Mouse (Mus musculus): ENCODE measurements at regions not wholly inside any gene's neighbourhood (a gene's known extent, or its start where the extent isn't known, plus 50 kb on each side); places are given as distances from the start of the nearest gene placed in this dataset.

GRCm38 (mm10) chr3:149342511-149342910 is 352.2 kb upstream of the Adgrl2 start:
- no peak for ATAC-seq (ENCODE audit: low FRiP score, low read depth)
- Histone ChIP-seq H3K9me3 (no peaks in the 10 kb centered on the region), H3K4me3 (no peak overlapping the region), H3K4me2 (replicated peaks) (no peak overlapping the region), H3K27ac (no peak overlapping the region), H3K36me3 (no peaks in the 10 kb centered on the region), H3K9ac (no peak overlapping the region), H3K27me3 (no peaks in the 10 kb centered on the region), H3K4me1 (peaks cover 23% of the 10 kb centered on the region)
- 84% methylated on average over 6 of the region's 6 CpGs for WGBS

DNA sequence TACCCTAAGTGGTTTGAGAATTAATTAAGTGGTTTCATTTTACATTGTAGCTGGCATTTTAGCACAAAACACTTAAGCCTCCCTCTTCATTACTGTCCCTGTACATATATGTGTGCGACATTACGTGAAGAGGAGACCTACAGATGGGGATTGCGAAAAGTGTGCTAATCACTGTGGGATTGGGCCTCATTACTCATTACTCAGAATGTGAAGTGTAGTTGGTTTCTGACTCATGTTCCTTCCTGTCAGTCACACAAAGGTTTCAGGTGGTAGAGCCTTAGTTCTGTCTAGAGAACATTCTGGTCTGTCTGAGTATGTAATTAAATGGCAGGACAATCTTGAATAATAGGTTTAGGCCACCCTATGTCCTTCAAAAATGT is 349.0 kb upstream of the Adgrl2 start:
- Histone ChIP-seq H3K27me3 (0 out of 2 replicates have a peak, but pooled peaks cover 7% of the 10 kb centered on the region), H3K36me3 (no peaks in the 10 kb centered on the region), H3K4me3 (no peak overlapping the region), H3K4me1 (peaks cover 5% of the 10 kb centered on the region), H3K4me2 (replicated peaks) (no peak overlapping the region), H3K27ac (no peak overlapping the region), H3K9ac (no peak overlapping the region), H3K9me3 (no peaks in the 10 kb centered on the region)
- no peak for ATAC-seq (ENCODE audit: low FRiP score, low read depth)
- 65% methylated on average over 3 of the region's 3 CpGs for WGBS

- no peak overlapping the region for H3K4me2 ChIP-seq (replicated peaks)
- no peaks in the 10 kb centered on the region for H3K4me1 ChIP-seq
- H3K36me3 ChIP-seq = no peaks in the 10 kb centered on the region
- H3K27me3 ChIP-seq = 0 out of 2 replicates have a peak, but pooled peaks cover 7% of the 10 kb centered on the region
- H3K9ac ChIP-seq = no peak overlapping the region
- no peak for ATAC-seq (ENCODE audit: low FRiP score, low read depth)
- no peak overlapping the region for H3K27ac ChIP-seq
- no peaks in the 10 kb centered on the region for H3K9me3 ChIP-seq
- 53% methylated on average over 7 of the region's 7 CpGs for WGBS
- no peak overlapping the region for H3K4me3 ChIP-seq
Measured at GRCm38 (mm10) chr3:149338684-149339373, 348.5 kb upstream of the Adgrl2 start.

GRCm38 (mm10) chr3:149335259-149335658 is 344.9 kb upstream of the Adgrl2 start:
- no peaks in the 10 kb centered on the region for H3K9me3 ChIP-seq
- peaks cover 16% of the 10 kb centered on the region; the same call in 1 of the 2 replicates for H3K27me3 ChIP-seq
- H3K4me3 ChIP-seq = no peak overlapping the region
- H3K9ac ChIP-seq = no peak overlapping the region
- H3K36me3 ChIP-seq = no peaks in the 10 kb centered on the region
- H3K27ac ChIP-seq = no peak overlapping the region
- H3K4me2 ChIP-seq (replicated peaks) = no peak overlapping the region
- WGBS = 80% methylated on average over 6 of the region's 6 CpGs
- H3K4me1 ChIP-seq = 0 out of 2 replicates have a peak, but pooled peaks cover 9% of the 10 kb centered on the region
- no peak for ATAC-seq (ENCODE audit: low FRiP score, low read depth)

DNA sequence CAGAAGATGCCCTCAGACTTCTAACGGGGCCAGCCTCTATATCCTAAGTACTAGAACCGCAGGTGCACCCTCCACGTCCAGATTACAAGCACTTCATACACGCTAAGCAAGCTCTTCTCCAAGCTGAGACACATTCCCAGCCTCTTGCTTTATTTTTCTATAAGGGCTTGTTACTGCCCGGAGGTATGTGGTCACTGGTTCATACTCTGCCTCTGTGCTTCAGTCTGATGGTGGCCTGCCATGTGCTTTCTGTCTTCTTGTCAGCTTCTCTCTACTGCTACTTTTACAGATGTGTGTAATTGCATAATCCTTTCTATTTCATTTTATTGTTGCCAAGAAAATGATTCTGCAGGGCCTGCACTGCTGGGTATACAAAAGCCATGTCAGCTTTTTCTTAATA is 343.3 kb upstream of the Adgrl2 start:
- WGBS = 69% methylated on average over 5 of the region's 5 CpGs
- H3K9ac ChIP-seq = no peak overlapping the region
- ATAC-seq (ENCODE audit: low FRiP score, low read depth) = no peak
- no peak overlapping the region for H3K4me3 ChIP-seq
- H3K27me3 ChIP-seq = peaks cover 16% of the 10 kb centered on the region; the same call in 1 of the 2 replicates
- 0 out of 2 replicates have a peak, but pooled peaks cover 9% of the 10 kb centered on the region for H3K4me1 ChIP-seq
- H3K4me2 ChIP-seq (replicated peaks) = no peak overlapping the region
- H3K9me3 ChIP-seq = no peaks in the 10 kb centered on the region
- H3K36me3 ChIP-seq = no peaks in the 10 kb centered on the region
- H3K27ac ChIP-seq = no peak overlapping the region

- Histone ChIP-seq H3K4me2 (replicated peaks) (no peak overlapping the region), H3K27me3 (peaks cover 16% of the 10 kb centered on the region; the same call in 1 of the 2 replicates), H3K9ac (no peak overlapping the region), H3K9me3 (no peaks in the 10 kb centered on the region), H3K4me3 (no peak overlapping the region), H3K36me3 (no peaks in the 10 kb centered on the region), H3K27ac (no peak overlapping the region), H3K4me1 (0 out of 2 replicates have a peak, but pooled peaks cover 9% of the 10 kb centered on the region)
- 48% methylated on average over 10 of the region's 10 CpGs for WGBS
- no peak for ATAC-seq (ENCODE audit: low FRiP score, low read depth)
Measured at GRCm38 (mm10) chr3:149333131-149333530, 342.8 kb upstream of the Adgrl2 start.

DNA sequence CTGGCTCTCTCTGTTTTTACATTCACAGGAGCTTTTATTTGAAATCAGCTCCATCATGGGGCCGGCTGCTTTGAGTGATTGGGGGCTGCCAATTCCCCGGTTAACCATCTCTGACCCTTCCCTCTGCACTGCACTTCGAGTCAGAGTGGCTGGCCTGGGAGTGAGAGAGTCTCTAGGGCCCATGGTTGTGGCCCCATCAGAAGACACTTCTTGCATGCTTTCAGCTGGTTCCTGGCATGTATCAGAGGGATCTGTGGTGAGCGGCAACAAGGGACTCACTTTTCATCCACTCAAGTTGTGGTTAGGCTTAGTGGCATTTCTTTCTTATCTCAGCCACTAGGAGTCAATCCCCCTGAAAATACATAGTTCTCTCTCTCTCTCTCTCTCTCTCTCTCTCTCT is 341.8 kb upstream of the Adgrl2 start:
- peaks cover 16% of the 10 kb centered on the region; the same call in 1 of the 2 replicates for H3K27me3 ChIP-seq
- no peaks in the 10 kb centered on the region for H3K36me3 ChIP-seq
- WGBS = 29% methylated on average over 4 of the region's 4 CpGs
- no peak overlapping the region for H3K27ac ChIP-seq
- no peak for ATAC-seq (ENCODE audit: low FRiP score, low read depth)
- H3K9me3 ChIP-seq = no peaks in the 10 kb centered on the region
- H3K9ac ChIP-seq = no peak overlapping the region
- H3K4me3 ChIP-seq = no peak overlapping the region
- 0 out of 2 replicates have a peak, but pooled peaks cover 9% of the 10 kb centered on the region for H3K4me1 ChIP-seq
- no peak overlapping the region for H3K4me2 ChIP-seq (replicated peaks)

DNA sequence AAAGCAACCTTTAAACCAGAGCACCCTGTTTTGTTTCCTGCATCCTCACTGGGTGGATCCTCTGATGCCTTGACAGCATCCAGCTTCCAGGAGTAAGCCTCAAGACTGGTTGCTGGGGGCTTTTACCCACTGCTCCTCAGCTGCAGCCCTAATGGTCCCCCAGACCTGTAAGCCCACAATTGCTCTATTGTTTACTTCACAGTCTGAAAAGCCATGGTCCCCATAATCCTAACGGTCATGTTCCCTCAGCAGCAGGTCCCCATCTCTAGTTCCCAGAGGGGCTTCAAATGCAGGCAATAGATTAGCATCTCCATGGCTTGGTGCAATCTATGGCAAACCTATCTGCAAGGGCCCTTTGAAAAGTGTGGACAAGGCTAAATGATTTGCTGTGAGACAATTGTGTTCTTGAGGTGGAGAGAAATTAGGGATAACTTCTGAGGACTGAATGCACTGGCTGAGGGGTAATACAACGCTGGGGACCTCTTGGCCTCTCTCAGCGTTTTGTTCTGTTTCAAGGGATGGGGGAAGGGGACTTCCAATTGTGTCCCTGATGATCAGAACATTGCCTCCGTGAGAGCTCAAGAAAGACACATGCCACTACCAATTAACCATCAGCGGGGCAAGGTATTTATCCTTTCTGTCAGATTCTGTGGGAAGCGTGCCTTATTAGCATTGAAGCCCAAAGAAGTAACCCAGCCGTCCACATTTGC is 341.1 kb upstream of the Adgrl2 start:
- H3K9ac ChIP-seq = no peak overlapping the region
- H3K27me3 ChIP-seq = peaks cover 16% of the 10 kb centered on the region; the same call in 1 of the 2 replicates
- no peaks in the 10 kb centered on the region for H3K36me3 ChIP-seq
- 46% methylated on average over 7 of the region's 7 CpGs for WGBS
- no peak overlapping the region for H3K4me2 ChIP-seq (replicated peaks)
- H3K4me1 ChIP-seq = 0 out of 2 replicates have a peak, but pooled peaks cover 9% of the 10 kb centered on the region
- H3K27ac ChIP-seq = no peak overlapping the region
- H3K4me3 ChIP-seq = no peak overlapping the region
- H3K9me3 ChIP-seq = no peaks in the 10 kb centered on the region
- ATAC-seq (ENCODE audit: low FRiP score, low read depth) = no peak

GRCm38 (mm10) chr3:149330716-149331115 is 340.4 kb upstream of the Adgrl2 start:
- Histone ChIP-seq H3K4me3 (no peak overlapping the region), H3K4me1 (0 out of 2 replicates have a peak, but pooled peaks cover 9% of the 10 kb centered on the region), H3K36me3 (no peaks in the 10 kb centered on the region), H3K27me3 (peaks cover 13% of the 10 kb centered on the region; the same call in 1 of the 2 replicates), H3K9ac (no peak overlapping the region), H3K4me2 (replicated peaks) (no peak overlapping the region), H3K9me3 (no peaks in the 10 kb centered on the region), H3K27ac (no peak overlapping the region)
- no peak for ATAC-seq (ENCODE audit: low FRiP score, low read depth)
- 83% methylated on average over 10 of the region's 10 CpGs for WGBS

- H3K4me1 ChIP-seq = 0 out of 2 replicates have a peak, but pooled peaks cover 9% of the 10 kb centered on the region
- WGBS = 92% methylated on average over 10 of the region's 10 CpGs
- H3K27ac ChIP-seq = no peak overlapping the region
- H3K4me2 ChIP-seq (replicated peaks) = no peak overlapping the region
- no peaks in the 10 kb centered on the region for H3K36me3 ChIP-seq
- no peak overlapping the region for H3K9ac ChIP-seq
- ATAC-seq (ENCODE audit: low FRiP score, low read depth) = no peak
- no peaks in the 10 kb centered on the region for H3K9me3 ChIP-seq
- no peak overlapping the region for H3K4me3 ChIP-seq
- peaks cover 12% of the 10 kb centered on the region; the same call in 1 of the 2 replicates for H3K27me3 ChIP-seq
Measured at GRCm38 (mm10) chr3:149330041-149330440, 339.7 kb upstream of the Adgrl2 start.

GRCm38 (mm10) chr3:149329615-149330014 is 339.3 kb upstream of the Adgrl2 start:
- Histone ChIP-seq H3K9ac (no peak overlapping the region), H3K9me3 (no peaks in the 10 kb centered on the region), H3K36me3 (no peaks in the 10 kb centered on the region), H3K4me1 (0 out of 2 replicates have a peak, but pooled peaks cover 9% of the 10 kb centered on the region), H3K4me2 (replicated peaks) (no peak overlapping the region), H3K27ac (no peak overlapping the region), H3K4me3 (no peak overlapping the region), H3K27me3 (peaks cover 8% of the 10 kb centered on the region; the same call in 1 of the 2 replicates)
- 86% methylated on average over 6 of the region's 6 CpGs for WGBS
- no peak for ATAC-seq (ENCODE audit: low FRiP score, low read depth)

DNA sequence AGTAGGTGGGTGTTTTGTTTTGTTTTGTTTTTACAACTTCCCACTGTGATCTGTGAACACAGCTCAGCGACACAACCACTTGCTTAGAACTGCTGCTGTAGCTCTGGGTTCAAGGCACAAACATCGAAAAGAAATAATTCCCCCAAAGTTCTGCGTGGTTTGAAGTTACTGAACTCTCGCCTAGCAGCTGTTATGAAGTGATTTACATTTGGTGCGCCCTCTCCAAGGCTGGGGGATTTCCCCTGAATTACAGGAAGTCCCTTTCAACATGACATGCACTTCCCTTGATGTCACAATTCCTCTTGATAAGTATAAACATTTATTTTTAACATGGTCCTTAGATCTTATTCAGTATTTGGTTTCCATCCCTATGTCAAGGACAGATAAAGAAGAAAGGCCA is 336.3 kb upstream of the Adgrl2 start:
- WGBS = 55% methylated on average over 5 of the region's 5 CpGs
- H3K4me1 ChIP-seq = no peaks in the 10 kb centered on the region
- H3K27ac ChIP-seq = no peak overlapping the region
- no peaks in the 10 kb centered on the region for H3K36me3 ChIP-seq
- no peak overlapping the region for H3K4me3 ChIP-seq
- ATAC-seq (ENCODE audit: low FRiP score, low read depth) = no peak
- H3K27me3 ChIP-seq = no peaks in the 10 kb centered on the region
- no peak overlapping the region for H3K9ac ChIP-seq
- no peak overlapping the region for H3K4me2 ChIP-seq (replicated peaks)
- H3K9me3 ChIP-seq = no peaks in the 10 kb centered on the region

Measured in limb, embryonic 13.5 days (tissue).